Mouse (Mus musculus): ENCODE data around the gene Hoxd11.

- no peak for TF ChIP-seq CTCF (IDR thresholded peaks at IDR 0.05)
- TF ChIP-seq EP300 (IDR thresholded peaks at IDR 0.05): no peak
Observed at GRCm38 (mm10) chr2:74667842-74668357, 11.5 kb upstream of the Hoxd11 start, which contains the start of gene Hoxd13.
